Mouse (Mus musculus) brain, adult 2 months (tissue): Measurements from ENCODE around the gene 4930438A08Rik.

Experiments used
- DNase-seq: peaks from one replicate; pipeline ENCODE4 v3.0.0; 2011; ENCODE audit warnings: low read depth, low spot score

Gene 4930438A08Rik

DNA sequence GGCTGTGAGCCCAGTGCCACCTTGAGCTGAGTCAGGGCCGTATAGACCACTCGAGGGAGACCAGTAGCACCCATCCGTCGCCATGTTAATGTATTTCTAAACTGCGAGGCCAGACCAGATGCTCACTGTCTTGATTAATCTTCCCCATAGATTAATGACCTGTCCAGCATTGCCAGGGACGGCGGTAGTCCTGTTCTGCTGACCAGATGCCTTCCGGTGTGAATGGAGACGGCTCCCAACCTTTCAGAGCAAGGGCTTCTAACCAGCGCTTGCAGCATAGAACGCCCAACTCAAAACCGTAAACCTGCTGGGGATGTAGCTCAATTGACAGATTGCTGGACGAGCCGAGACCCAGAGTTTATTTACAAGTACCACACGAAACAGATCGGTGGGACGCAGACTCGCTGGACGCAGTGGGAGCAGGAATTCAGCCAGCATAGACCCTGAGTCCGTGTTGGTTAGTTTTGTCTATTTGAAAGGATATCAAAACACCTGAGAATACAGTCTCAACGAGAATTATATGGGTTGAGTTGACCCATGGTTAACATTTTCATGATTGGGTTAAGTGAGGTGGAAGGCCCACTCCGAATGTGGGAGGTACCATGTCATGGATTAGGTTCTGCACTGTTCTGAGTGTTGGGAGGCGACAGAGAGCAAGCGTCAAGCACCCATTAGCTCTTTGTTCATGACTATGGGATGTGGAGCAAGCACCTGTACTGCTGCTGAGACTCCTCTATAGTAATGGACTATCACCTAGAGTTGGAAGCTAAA lies 49.2 kb downstream of the 4930438A08Rik start:
- peak; percentile 46 for DNase-seq

DNA sequence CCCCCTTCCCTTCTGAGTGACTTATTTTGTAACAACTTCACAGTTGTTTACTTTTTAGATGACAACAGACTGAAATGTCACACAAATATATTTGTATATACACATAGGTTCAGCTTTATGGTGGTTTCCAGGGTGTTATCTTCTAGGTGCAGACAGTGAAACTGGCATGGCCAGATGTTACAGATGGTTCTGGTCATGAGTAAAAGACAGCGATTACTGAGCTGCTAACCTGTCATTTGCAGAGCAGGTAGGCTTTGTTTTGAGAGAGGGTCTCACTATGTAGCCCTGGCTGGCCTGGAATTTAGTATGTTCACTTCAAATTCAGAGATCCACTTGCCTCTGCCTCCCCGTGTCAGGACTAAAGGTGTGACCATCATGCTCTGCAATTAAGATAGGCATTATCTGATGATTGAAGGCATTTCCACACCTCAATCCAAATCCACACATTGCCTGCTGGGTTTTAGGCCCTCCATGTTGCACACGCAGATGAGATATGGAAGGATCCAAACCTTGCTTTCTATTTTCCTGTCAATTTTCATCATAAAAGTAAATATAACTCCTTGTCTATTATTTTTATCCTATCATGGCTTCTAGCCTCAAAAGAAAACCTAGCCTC lies 50.1 kb downstream of the 4930438A08Rik start:
- DNase-seq: no peak

DNA sequence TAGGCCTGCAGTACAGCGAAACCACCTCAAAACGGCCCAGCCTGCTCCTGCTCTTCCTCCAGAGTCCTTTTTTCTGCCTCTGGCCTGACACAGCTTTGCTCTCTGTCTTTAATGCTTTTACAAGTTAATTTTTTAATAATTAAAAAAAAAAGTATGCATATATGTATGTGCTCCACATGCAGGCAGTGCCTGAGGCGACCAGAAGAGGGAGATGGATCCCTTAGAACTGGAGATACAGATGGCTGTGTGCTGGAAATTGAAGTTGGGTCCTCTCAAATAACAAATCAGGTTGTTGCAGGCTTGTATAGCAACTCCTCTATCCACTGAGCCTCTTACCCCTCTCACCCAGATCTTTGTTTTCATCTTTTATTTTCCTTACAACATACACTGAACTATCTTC lies 52.2 kb downstream of the 4930438A08Rik start:
- no peak for DNase-seq

DNA sequence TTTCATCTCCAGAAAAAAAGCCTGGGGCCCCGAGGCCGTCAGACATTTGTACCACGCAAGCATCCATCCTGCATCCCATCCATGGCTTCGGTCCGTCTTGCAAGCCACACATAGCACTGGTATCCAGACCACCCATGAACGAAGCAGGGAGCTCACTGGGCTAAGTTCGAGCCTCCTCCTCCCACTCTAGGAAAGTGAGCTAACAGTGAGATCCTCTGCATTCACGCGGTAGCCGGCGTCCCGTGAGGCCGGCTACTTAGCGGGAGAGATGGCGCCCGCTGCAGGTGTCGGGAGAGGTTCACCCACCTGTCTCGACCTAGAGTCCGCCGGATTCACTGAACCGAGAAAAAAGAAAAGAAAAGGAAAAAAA lies 55.3 kb downstream of the 4930438A08Rik start:
- DNase-seq: no peak

DNA sequence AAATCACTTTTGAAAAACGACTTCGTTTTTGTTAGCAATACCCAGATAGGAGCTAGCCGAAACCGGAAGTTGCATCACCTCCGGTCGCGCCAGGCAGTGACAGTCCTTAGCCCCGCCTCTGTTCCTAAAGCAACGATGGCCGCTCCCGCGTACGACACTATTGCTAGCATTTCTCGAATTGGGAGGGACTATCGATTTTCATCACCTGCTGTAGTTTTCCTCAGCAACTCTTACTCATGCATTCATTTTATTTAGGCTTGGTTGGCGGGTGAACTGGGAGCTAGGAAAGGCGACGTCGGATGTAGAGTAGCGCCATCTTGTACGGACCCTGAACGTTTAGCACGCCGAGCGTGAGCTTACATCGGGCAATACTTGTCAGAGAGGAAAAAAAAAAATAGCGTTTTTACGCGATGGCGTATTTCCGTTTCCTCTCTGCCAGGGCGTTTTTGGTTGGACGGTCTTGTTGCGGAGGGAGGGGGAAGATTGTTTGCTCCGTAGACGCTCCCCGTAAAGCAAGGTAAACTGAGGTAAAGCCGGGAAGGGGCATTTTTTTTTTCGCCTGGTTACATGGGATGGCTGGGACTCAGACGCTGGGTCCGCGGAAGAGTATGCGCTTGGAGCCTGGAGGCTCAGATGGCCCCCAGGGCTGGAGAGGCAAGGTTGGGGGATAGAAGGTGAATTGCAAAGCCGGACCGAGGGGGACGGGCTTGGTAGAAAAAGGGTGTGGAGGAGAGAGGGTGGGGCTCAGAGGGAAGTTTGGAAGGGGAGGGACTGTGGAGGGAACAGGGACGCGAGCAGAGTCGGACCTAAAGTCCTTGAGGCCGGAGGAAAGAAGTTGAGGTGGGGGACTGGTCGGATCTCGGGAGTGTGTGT lies 55.9 kb downstream of the 4930438A08Rik start, which contains the start of the genes Zfp672 and Sh3bp5l:
TSS of gene Zfp672 (minus strand) at position 64 of the 873 bp plus-strand sequence.
TSS of gene Sh3bp5l (plus strand) at position 449 of the 873 bp plus-strand sequence.
- peak; percentile 99 for DNase-seq

DNA sequence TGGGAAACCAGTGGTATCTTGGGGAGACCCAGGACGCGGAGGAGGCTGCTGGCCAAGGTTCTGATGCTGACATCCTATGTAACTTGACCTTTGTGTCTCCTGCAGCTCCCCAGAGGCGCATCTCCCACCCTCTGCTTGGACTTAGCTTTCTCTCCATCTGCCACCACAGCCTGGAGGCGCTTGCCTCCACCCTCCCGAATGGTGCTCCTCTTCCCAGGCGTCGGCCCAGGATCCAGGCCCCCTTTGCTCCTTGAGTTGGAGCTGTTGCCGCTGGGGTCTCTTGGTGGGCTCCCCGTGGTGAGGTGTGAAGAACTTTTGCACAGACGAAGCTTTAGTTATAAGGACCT lies 56.5 kb downstream of the 4930438A08Rik start:
- no peak for DNase-seq

DNA sequence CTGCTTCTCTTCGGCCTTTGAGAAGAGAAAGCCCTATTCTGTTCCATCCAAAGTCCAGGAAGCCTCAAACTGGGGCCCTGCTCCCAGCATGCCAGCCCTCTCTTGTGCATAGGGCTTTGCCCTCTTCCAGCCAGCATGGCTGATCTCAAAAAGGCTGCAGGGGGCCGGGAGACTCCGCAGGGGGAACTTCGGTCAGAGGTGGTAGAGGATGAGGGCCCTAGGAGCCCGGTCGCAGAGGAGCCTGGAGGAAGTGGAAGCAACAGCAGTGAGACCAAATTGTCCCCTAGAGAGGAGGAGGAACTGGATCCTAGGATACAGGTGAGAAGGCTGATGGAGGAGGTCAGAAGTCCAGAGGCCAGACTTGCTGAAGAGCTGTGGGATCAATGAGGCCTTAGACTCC lies 56.9 kb downstream of the 4930438A08Rik start:
- DNase-seq: no peak

DNA sequence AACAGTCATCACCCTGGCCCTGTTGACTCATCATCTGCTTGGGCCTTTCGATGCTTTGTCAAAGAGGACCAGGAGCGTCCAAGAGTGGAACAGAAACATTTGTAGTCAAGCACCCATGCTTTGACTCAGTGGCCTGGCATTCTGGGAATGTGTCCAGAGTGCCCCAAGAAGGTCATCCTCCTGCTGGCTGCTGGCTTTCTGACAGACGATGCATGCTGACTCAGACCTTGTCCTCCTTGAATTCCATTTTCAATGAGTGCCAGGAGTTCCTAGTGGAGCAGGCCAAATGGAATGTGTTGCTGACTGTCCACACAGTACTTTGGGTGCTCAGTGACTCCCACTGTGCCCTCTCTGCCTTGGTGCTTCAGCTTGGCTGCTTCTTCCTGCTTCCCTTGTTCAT lies 60.1 kb downstream of the 4930438A08Rik start:
- DNase-seq: peak; percentile 75
